Mouse (Mus musculus) forelimb bud, embryonic 11.5 days (tissue): ENCODE data around the gene Nav1.
A peak's percentile ranks its signal among the peaks of the same experiment; 100 is the strongest.

Source experiments
- DNase-seq: peaks from one replicate; pipeline ENCODE4 v3.0.0-alpha.2; 2012; ENCODE audit warnings: low read depth, low spot score

The Nav1 gene

GRCm38 (mm10) chr1:135583081-135583677 is 23.9 kb downstream of the Nav1 start:
- DNase-seq = peak; percentile 51

- peak; percentile 53 for DNase-seq
These were observed 26.1 kb downstream of the Nav1 start for GRCm38 (mm10) chr1:135581001-135581400.

GRCm38 (mm10) chr1:135579111-135579510 is 28.0 kb downstream of the Nav1 start:
- DNase-seq = peak; percentile 87

GRCm38 (mm10) chr1:135577793-135578192 is 29.3 kb downstream of the Nav1 start:
- no peak for DNase-seq

- no peak for DNase-seq
These were observed 31.7 kb downstream of the Nav1 start for GRCm38 (mm10) chr1:135575393-135575792.

- no peak for DNase-seq
These were observed 32.5 kb downstream of the Nav1 start for GRCm38 (mm10) chr1:135574451-135575208.

GRCm38 (mm10) chr1:135572139-135572892 is 34.8 kb downstream of the Nav1 start:
- DNase-seq = no peak

GRCm38 (mm10) chr1:135568087-135568486 is 39.0 kb downstream of the Nav1 start:
- no peak for DNase-seq

GRCm38 (mm10) chr1:135566611-135567010 is 40.5 kb downstream of the Nav1 start:
- DNase-seq = no peak

- no peak for DNase-seq
These were observed 41.3 kb downstream of the Nav1 start for GRCm38 (mm10) chr1:135565775-135566174.

- no peak for DNase-seq
These were observed 42.2 kb downstream of the Nav1 start for GRCm38 (mm10) chr1:135564660-135565519.

GRCm38 (mm10) chr1:135563781-135564414 is 43.2 kb downstream of the Nav1 start:
- peak; percentile 63 for DNase-seq

GRCm38 (mm10) chr1:135562982-135563650 is 44.0 kb downstream of the Nav1 start:
- no peak for DNase-seq

GRCm38 (mm10) chr1:135562115-135562514 is 45.0 kb downstream of the Nav1 start:
- no peak for DNase-seq

- DNase-seq = no peak
These were observed 45.8 kb downstream of the Nav1 start for GRCm38 (mm10) chr1:135561282-135561681.

GRCm38 (mm10) chr1:135557976-135558375 is 49.1 kb downstream of the Nav1 start:
- no peak for DNase-seq

GRCm38 (mm10) chr1:135555885-135556284 is 51.2 kb downstream of the Nav1 start:
- DNase-seq = no peak

GRCm38 (mm10) chr1:135554632-135555260 is 52.3 kb downstream of the Nav1 start:
- DNase-seq = peak; percentile 36

GRCm38 (mm10) chr1:135553615-135554014 is 53.5 kb downstream of the Nav1 start:
- no peak for DNase-seq

- DNase-seq = no peak
These were observed 53.9 kb downstream of the Nav1 start for GRCm38 (mm10) chr1:135553154-135553553.
